Mouse (Mus musculus): ENCODE measurements around the gene Mrpl12. TPM values are rescaled to one million over a fixed set of nuclear protein-coding genes. Genes with fewer than 3 reads are reported as not detected.
A peak's percentile ranks its signal among the peaks of the same experiment; 100 is the strongest.

Mrpl12 gene
- total and polyA plus RNA-seq, 3 experiments = 60.3 to 363 (median 267) TPM

DNA sequence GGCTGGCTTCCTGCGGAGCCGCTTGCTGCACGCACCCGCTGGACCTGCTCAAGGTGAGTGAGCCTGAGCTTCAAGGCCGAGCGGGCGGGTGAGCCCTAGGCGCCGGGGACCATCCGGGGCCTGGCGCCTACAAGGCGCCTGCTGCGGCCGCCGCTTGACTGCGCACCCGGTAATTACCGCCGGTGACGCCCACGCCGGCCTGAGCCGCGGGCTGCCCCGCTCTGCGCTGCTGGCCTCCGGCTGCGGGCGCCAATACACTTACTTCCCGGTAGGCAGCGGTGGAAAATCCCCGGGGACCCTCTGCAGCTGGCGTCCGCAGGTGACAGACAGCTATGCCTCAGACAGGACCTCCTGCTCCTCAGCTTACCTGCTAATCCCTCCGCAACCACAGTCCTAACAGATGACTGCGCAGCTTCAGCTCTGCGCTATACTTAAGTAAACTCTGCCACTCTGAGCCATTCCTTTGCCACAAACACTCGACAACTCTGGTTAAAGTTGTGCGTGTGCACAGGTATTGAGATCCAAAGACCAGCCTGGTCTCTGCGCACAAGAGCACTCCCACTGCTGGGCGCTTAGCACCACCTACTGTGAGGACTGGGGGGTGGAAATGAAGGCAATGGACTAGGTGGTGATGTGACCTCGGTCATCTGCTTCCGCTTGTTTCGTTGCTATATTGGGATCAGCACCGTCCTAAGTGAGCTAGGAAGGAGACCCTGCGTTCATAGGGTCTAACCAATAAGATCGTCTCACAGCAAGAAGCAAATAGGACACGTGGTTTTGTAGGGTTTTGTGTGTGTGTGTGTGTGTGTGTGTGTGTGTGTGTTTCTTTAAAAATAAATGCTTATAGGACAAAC lies 7.8 kb downstream of the Mrpl12 start:
- H3K9me3 ChIP-seq (replicated peaks; ENCODE audit: low read length) = no peaks in the 10 kb centered on the region
- H3K27ac ChIP-seq (ENCODE audit: insufficient read depth, low read depth) = peak overlapping the region; percentile 45
- peaks cover 46 to 76% of the 10 kb centered on the region in 2 experiments for H3K36me3 ChIP-seq (replicated peaks in 1 of 2; ENCODE audit: control insufficient read depth in 1 of 2, insufficient read depth in 1 of 2, low read length in 1 of 2)
- H3K4me3 ChIP-seq (replicated peaks in 1 of 3; ENCODE audit: low read depth in 2 of 3, low read length in 2 of 3, poor library complexity in 1 of 3) = peak overlapping the region; percentile 73 to 87 (median 75)
- peak overlapping the region; percentile 55 for H3K4me2 ChIP-seq (ENCODE audit: insufficient read depth, low read depth, poor library complexity, severe bottlenecking)
- in situ Hi-C loops (cut with MboI; ENCODE audit: low pct_ligation_motif_present, low pct_unique_long_range_greater_than_20kb, low sequenced_read_pairs) = no loop called here
- H3K27me3 ChIP-seq (replicated peaks) = no peaks in the 10 kb centered on the region
- peak overlapping the region; percentile 71 for H3K9ac ChIP-seq (ENCODE audit: insufficient read depth, low read depth)
- TF ChIP-seq GABPA (IDR thresholded peaks at IDR 0.05; ENCODE audit: insufficient replicate concordance, low read depth, low read length) (no peak), E2F4 (IDR thresholded peaks at IDR 0.05; ENCODE audit: insufficient replicate concordance, low read depth, low read length) (no peak), RCOR1 (conservative IDR thresholded peaks at IDR 0.05; ENCODE audit: low read depth, low read length) (no peak), TCF12 (IDR thresholded peaks at IDR 0.05; ENCODE audit: low read depth, low read length) (no peak; the same call in none of the 2 replicates), PAX5 (IDR thresholded peaks at IDR 0.05; ENCODE audit: low read length) (no peak), MAZ (IDR thresholded peaks at IDR 0.05; ENCODE audit: low read depth, low read length) (peak; percentile 72; the same call in 1 of the 2 replicates), ZMIZ1 (IDR thresholded peaks at IDR 0.05; ENCODE audit: low read depth, low read length) (no peak), POLR2A (IDR thresholded peaks at IDR 0.05; ENCODE audit: low read depth, low read length) (no peak), USF2 (conservative IDR thresholded peaks at IDR 0.05; ENCODE audit: low read depth, low read length) (peak; percentile 56), KAT2A (IDR thresholded peaks at IDR 0.05; ENCODE audit: insufficient replicate concordance, low read length) (no peak), MAFK (IDR thresholded peaks at IDR 0.05; ENCODE audit: insufficient replicate concordance, low read length) (no peak), MEF2A (IDR thresholded peaks at IDR 0.05; ENCODE audit: borderline replicate concordance, low read depth, low read length) (peak; percentile 92), MYC (IDR thresholded peaks at IDR 0.05; ENCODE audit: low read depth, low read length) (peak; percentile 65; the same call in 1 of the 2 replicates), MAX (IDR thresholded peaks at IDR 0.05; ENCODE audit: low read length) (peak; percentile 87), POLR2AphosphoS2 (IDR thresholded peaks at IDR 0.05; ENCODE audit: low read depth, low read length) (no peak), EP300 (IDR thresholded peaks at IDR 0.05; ENCODE audit: low read length) (peak; percentile 4; the same call in 1 of the 2 replicates), TBP (conservative IDR thresholded peaks at IDR 0.05; ENCODE audit: low read depth, low read length) (no peak), SMC3 (IDR thresholded peaks at IDR 0.05; ENCODE audit: low read depth, low read length) (no peak), NELFE (IDR thresholded peaks at IDR 0.05; ENCODE audit: low read depth, low read length) (0 out of 2 replicates have a peak, but pooled peaks have one; percentile 44), USF1 (IDR thresholded peaks at IDR 0.05; ENCODE audit: low read depth, low read length) (peak; percentile 64), ZKSCAN1 (IDR thresholded peaks at IDR 0.05; ENCODE audit: borderline replicate concordance, low read depth, low read length) (no peak), HCFC1 (IDR thresholded peaks at IDR 0.05; ENCODE audit: low read depth, low read length) (no peak; the same call in 1 of the 2 replicates), BHLHE40 (IDR thresholded peaks at IDR 0.05; ENCODE audit: low read depth, low read length) (peak; percentile 28), ETS1 (conservative IDR thresholded peaks at IDR 0.05; ENCODE audit: low read depth, low read length) (peak; percentile 43), IRF4 (IDR thresholded peaks at IDR 0.05; ENCODE audit: low read depth, low read length) (0 out of 2 replicates have a peak, but pooled peaks have one; percentile 15), MXI1 (IDR thresholded peaks at IDR 0.05; ENCODE audit: low read depth, low read length) (peak; percentile 82), CTCF (conservative IDR thresholded peaks at IDR 0.05 in 1 of 2, IDR thresholded peaks at IDR 0.05 in 1 of 2; ENCODE audit: low read depth in 2 of 2, low read length in 2 of 2) (peak in 1 of 2 experiments; percentile 59; a peak in 2 of 4 replicates), SIN3A (IDR thresholded peaks at IDR 0.05; ENCODE audit: low read length) (peak; percentile 88), RAD21 (IDR thresholded peaks at IDR 0.05; ENCODE audit: low read depth, low read length) (peak; percentile 37), UBTF (IDR thresholded peaks at IDR 0.05; ENCODE audit: low read depth, low read length) (peak; percentile 40; the same call in 1 of the 2 replicates), CHD2 (IDR thresholded peaks at IDR 0.05; ENCODE audit: low read length) (peak; percentile 3; the same call in 1 of the 2 replicates)
- dilution Hi-C loops (cut with MboI; ENCODE audit: extremely low pct_ligation_motif_present, extremely low pct_unique_long_range_greater_than_20kb, low sequenced_read_pairs) = no loop called here
- H3K79me2 ChIP-seq (replicated peaks; ENCODE audit: control insufficient read depth, extremely low read depth, insufficient read depth, poor library complexity, severe bottlenecking) = peaks cover 2% of the 10 kb centered on the region; the same call in 1 of the 2 replicates
- peak; percentile 85 for DNase-seq (ENCODE audit: extremely low read depth)
- peaks cover 15 to 42% of the 10 kb centered on the region in 2 experiments for H3K4me1 ChIP-seq (ENCODE audit: control insufficient read depth in 1 of 2, insufficient read depth in 2 of 2)
